Mouse (Mus musculus): ENCODE results near the gene Ncoa1. TPM values are rescaled to one million over a fixed set of nuclear protein-coding genes. Genes with fewer than 3 reads are reported as not detected.
A peak's percentile ranks its signal among the peaks of the same experiment; 100 is the strongest.

Ncoa1 gene
- polyA plus RNA-seq, 1 experiment from 2014 or later = 10.4 TPM

DNA sequence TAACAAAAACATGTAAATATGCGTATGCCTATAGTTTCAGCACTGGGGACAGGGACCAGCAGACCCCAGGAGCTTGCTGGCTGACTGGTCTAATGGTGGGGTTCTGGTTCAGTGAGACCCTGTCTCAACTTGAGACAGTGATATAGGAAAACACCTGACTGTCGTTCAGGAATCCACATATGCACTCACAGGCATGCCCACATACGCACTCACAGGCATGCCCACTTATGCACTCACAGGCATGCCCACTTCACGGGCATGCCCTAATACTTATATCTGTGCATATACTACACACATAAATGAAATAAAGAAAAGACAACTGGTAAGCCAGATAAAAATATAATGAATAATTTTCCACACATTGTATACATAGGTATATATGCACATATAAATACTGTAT lies 3.3 kb upstream of the Ncoa1 start:
- H3K4me2 ChIP-seq = no peak overlapping the region
- H3K27me3 ChIP-seq (ENCODE audit: control insufficient read depth, insufficient read depth, low read length) = no peaks in the 10 kb centered on the region
- whole genome bisulfite sequencing (ENCODE audit: insufficient replicate concordance) = 76% methylated on average over 4 of the region's 4 CpGs

DNA sequence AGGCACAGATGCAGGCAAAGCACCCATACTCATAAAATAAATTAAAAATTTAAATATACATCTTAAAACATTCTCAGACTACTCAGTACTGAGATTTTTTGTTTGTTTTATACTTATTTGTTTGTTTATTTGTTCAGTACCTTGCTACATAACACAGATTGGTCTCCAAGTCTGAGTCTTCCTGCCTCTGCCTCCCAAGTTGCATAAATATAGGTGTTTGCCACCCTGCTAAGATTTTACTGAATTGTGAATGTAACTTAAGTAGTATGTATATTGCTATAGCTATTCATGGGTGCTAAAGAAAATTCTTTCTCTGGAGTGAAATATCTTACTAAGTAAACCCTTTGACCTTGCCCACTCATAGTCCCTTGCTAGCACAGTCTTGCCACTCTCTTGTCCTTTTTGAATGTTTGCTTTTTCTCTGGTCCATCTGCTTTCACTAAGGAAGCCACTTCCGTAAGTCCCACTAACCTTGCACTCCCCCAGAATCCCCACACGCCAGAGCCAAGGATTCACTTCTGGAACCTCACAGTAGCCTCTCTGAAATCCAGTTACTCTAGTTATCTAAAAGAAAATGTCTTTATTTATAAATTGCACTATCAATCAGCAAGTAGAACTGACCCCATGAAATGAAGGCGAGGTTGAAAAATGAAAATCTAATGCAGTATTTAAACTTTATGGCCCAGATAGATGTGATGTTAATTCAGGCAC lies 2.3 kb upstream of the Ncoa1 start:
- Histone ChIP-seq H3K4me2 (no peak overlapping the region), H3K36me3 (ENCODE audit: control insufficient read depth, insufficient read depth, low read length) (no peaks in the 10 kb centered on the region), H3K27me3 (ENCODE audit: control insufficient read depth, insufficient read depth, low read length) (no peaks in the 10 kb centered on the region), H3K4me3 (ENCODE audit: low read depth, low read length) (no peak overlapping the region), H3K9me3 (replicated peaks; ENCODE audit: control insufficient read depth, low read length) (no peaks in the 10 kb centered on the region), H3K4me1 (ENCODE audit: control insufficient read depth, insufficient read depth, low read length) (0 out of 2 replicates have a peak, but pooled peaks cover 5% of the 10 kb centered on the region), H3K9ac (ENCODE audit: low read depth, low read length) (no peak overlapping the region), H3K27ac (ENCODE audit: low read depth, low read length) (no peak overlapping the region)
- no peak for ATAC-seq (replicated peaks; ENCODE audit: insufficient number of reproducible peaks, low FRiP score, low TSS enrichment)
- 73% methylated on average over 3 of the region's 3 CpGs for WGBS (ENCODE audit: insufficient replicate concordance)

More for the DNA sequence above, 3.3 kb upstream of the Ncoa1 start:
- H3K27ac ChIP-seq (ENCODE audit: low read depth, low read length) = no peak overlapping the region
- no peak overlapping the region for H3K9ac ChIP-seq (ENCODE audit: low read depth, low read length)
- no peak overlapping the region for H3K4me3 ChIP-seq (ENCODE audit: low read depth, low read length)
- ATAC-seq (replicated peaks; ENCODE audit: insufficient number of reproducible peaks, low FRiP score, low TSS enrichment) = no peak
- H3K36me3 ChIP-seq (ENCODE audit: control insufficient read depth, insufficient read depth, low read length) = no peaks in the 10 kb centered on the region
- no peaks in the 10 kb centered on the region for H3K9me3 ChIP-seq (replicated peaks; ENCODE audit: control insufficient read depth, low read length)
- H3K4me1 ChIP-seq (ENCODE audit: control insufficient read depth, insufficient read depth, low read length) = 0 out of 2 replicates have a peak, but pooled peaks cover 2% of the 10 kb centered on the region

DNA sequence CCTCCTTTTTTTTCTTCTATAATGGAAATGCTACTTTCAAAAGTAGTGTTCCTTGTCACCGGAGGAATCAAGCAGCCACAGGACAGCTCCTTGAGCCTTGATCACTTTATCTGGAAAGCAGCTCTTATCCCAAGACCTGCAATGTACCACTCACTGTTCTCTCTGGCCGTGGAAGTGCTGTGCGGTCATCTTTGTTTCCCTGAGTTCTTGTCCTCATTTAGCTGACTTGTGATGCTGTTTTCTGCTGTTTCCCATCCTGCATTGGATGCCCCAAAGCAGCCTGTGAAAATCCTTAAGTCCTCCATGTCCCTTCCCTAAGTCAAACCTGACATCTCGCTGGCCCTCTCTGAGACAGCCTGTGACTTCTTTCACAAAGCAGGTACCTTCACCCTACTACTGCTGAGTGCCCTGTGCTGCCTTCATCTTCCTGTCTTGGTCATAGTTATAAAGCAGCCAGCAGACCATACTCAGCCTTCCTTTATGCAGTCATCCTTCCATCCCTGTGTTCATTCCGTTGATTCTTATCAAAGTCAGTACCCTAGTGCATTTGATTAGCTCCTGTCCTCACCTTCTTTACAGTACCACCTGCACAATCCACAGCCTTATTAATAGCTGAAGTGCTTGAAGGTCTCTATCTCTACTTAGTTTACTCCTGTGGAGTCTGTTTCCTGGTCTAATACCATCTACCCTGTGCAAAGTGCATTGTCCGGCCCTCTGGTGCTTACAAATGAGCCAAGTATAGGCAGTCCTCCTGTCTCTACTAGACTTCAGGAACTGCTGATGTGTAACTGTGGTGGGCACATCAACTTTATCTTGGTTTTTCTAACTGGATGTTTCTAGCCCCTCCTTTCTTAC lies 1.2 kb upstream of the Ncoa1 start:
- no peak overlapping the region for H3K9ac ChIP-seq (ENCODE audit: low read depth, low read length)
- no peaks in the 10 kb centered on the region for H3K36me3 ChIP-seq (ENCODE audit: control insufficient read depth, insufficient read depth, low read length)
- no peak overlapping the region for H3K4me3 ChIP-seq (ENCODE audit: low read depth, low read length)
- WGBS (ENCODE audit: insufficient replicate concordance) = 56% methylated on average over 6 of the region's 6 CpGs
- no peaks in the 10 kb centered on the region for H3K9me3 ChIP-seq (replicated peaks; ENCODE audit: control insufficient read depth, low read length)
- no peak for ATAC-seq (replicated peaks; ENCODE audit: insufficient number of reproducible peaks, low FRiP score, low TSS enrichment)
- H3K27ac ChIP-seq (ENCODE audit: low read depth, low read length) = no peak overlapping the region
- H3K4me2 ChIP-seq = no peak overlapping the region
- 0 out of 2 replicates have a peak, but pooled peaks cover 8% of the 10 kb centered on the region for H3K4me1 ChIP-seq (ENCODE audit: control insufficient read depth, insufficient read depth, low read length)
- no peaks in the 10 kb centered on the region for H3K27me3 ChIP-seq (ENCODE audit: control insufficient read depth, insufficient read depth, low read length)

DNA sequence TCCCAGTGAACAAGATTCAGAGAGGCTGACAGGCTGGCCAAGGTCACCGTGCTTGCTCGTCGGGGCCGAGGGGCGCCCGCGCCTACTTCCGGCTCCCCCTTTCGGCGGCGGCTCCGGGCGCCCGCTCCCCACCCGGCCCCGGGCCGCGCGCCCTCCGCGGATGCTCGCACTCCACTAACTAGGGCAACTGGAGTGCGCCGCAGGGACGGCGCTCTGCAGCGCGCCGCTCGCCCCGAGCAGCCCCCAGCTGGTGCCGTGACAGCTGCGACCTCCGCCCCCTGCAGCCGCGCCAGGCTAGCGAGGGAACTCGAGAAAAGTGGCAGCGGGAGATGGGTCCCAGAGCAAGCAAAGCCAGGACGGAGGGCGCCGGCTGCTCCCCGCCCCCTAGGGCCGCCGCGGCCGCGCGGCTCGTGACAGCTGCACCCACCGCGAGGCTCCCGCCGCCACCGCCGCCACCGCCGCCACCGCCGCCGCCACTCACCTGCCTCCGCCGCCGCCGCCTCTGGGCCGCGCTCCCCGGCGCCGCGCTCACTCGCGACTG lies 621 bp downstream of the Ncoa1 start:
- Histone ChIP-seq H3K4me1 (ENCODE audit: control insufficient read depth, insufficient read depth, low read length) (peaks cover 8% of the 10 kb centered on the region; the same call in 1 of the 2 replicates), H3K4me2 (peak overlapping the region; percentile 66), H3K9me3 (replicated peaks; ENCODE audit: control insufficient read depth, low read length) (no peaks in the 10 kb centered on the region), H3K27me3 (ENCODE audit: control insufficient read depth, insufficient read depth, low read length) (no peaks in the 10 kb centered on the region), H3K4me3 (ENCODE audit: low read depth, low read length) (peak overlapping the region; percentile 86), H3K27ac (ENCODE audit: low read depth, low read length) (peak overlapping the region; percentile 86), H3K36me3 (ENCODE audit: control insufficient read depth, insufficient read depth, low read length) (no peaks in the 10 kb centered on the region), H3K9ac (ENCODE audit: low read depth, low read length) (peak overlapping the region; percentile 89)
- peak; percentile 74 for ATAC-seq (replicated peaks; ENCODE audit: insufficient number of reproducible peaks, low FRiP score, low TSS enrichment)
- under 1% methylated on average over 32 of the region's 73 CpGs for WGBS (ENCODE audit: insufficient replicate concordance)

DNA sequence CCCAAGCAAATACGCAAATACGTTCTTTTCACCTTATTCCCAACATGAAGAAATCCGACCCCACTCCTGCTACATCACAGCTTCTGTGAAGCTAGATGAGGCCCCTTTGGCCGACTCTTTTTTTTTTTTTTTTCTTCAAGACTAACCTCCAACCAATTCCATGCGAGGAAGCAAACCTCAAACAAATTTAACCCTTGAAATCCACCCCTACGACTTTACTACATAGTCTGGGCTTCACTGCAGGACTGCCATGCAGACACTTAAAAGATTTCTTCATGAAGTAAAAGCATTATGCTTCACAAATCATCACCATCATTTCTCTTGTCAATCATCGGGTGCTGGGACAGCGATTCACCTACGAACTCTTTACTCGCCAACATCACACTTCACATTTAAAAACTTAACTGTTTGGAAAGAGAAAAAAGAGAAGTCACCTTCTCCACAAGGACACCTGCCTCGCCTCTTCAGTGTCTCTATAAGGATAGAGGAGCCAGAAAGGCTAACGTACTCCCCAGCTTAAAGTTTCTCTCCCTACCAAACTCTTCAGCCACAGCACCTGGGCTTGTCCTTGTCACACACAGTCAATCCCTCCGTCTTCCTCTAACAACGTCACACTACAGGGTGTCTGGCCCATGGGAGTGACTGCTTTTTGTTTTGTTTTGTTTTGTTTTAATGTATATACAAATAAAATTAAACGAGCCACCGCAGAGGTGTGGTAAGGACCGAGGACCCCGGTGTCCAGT lies 1.6 kb downstream of the Ncoa1 start:
- H3K4me2 ChIP-seq = peak overlapping the region; percentile 66
- peak overlapping the region; percentile 89 for H3K9ac ChIP-seq (ENCODE audit: low read depth, low read length)
- no peak for ATAC-seq (replicated peaks; ENCODE audit: insufficient number of reproducible peaks, low FRiP score, low TSS enrichment)

DNA sequence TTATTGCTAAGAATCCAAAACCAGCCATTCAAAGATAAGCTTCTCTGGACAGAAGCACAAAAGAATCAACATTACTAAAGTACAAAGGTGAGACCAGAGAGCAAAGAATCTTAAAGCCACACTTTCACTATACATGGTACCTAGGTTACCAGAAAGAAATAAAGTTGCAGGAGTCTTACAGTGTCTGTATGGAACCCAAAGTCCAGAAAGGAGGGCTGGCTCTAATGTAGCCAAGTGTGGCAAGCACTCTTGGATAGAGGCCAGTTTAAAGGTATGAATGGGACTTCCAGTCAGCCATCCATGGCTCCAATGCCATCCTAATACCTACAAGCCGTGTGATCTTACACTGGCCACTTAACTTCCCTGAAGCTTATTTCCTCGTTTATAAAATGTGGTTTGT lies 7.9 kb downstream of the Ncoa1 start:
- no peak overlapping the region for H3K9ac ChIP-seq (ENCODE audit: low read depth, low read length)
- H3K4me2 ChIP-seq = no peak overlapping the region
- no peaks in the 10 kb centered on the region for H3K36me3 ChIP-seq (ENCODE audit: control insufficient read depth, insufficient read depth, low read length)
- no peak overlapping the region for H3K27ac ChIP-seq (ENCODE audit: low read depth, low read length)
- no peak overlapping the region for H3K4me3 ChIP-seq (ENCODE audit: low read depth, low read length)
- no peaks in the 10 kb centered on the region for H3K27me3 ChIP-seq (ENCODE audit: control insufficient read depth, insufficient read depth, low read length)
- 74% methylated on average over 2 of the region's 2 CpGs for WGBS (ENCODE audit: insufficient replicate concordance)
- no peaks in the 10 kb centered on the region for H3K9me3 ChIP-seq (replicated peaks; ENCODE audit: control insufficient read depth, low read length)
- H3K4me1 ChIP-seq (ENCODE audit: control insufficient read depth, insufficient read depth, low read length) = peaks cover 2% of the 10 kb centered on the region; the same call in 1 of the 2 replicates
- ATAC-seq (replicated peaks; ENCODE audit: insufficient number of reproducible peaks, low FRiP score, low TSS enrichment) = no peak

More for the DNA sequence above, 1.6 kb downstream of the Ncoa1 start:
- no peak overlapping the region for H3K27ac ChIP-seq (ENCODE audit: low read depth, low read length)
- H3K9me3 ChIP-seq (replicated peaks; ENCODE audit: control insufficient read depth, low read length) = no peaks in the 10 kb centered on the region
- peaks cover 8% of the 10 kb centered on the region; the same call in 1 of the 2 replicates for H3K4me1 ChIP-seq (ENCODE audit: control insufficient read depth, insufficient read depth, low read length)
- no peaks in the 10 kb centered on the region for H3K27me3 ChIP-seq (ENCODE audit: control insufficient read depth, insufficient read depth, low read length)
- no peaks in the 10 kb centered on the region for H3K36me3 ChIP-seq (ENCODE audit: control insufficient read depth, insufficient read depth, low read length)
- WGBS (ENCODE audit: insufficient replicate concordance) = 11% methylated on average over 18 of the region's 18 CpGs
- H3K4me3 ChIP-seq (ENCODE audit: low read depth, low read length) = peak overlapping the region; percentile 86

DNA sequence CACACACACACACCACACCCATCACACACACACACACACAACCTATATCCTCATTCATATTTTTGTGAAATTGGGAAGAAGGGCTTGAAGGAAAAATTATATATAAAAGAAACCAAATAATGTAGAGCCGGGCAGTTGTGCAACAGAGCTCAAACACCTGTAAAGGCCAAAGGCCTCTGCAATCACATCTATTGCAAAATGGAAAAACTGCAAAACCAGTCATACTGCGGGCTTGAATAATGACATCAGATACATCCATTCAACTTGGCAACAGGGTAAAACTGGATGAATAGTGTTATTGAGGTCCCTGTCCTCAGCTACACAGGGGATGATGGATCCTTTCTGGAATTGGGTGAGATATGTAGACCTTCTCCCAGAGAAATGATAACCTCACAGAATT lies 13.3 kb downstream of the Ncoa1 start:
- WGBS (ENCODE audit: insufficient replicate concordance) = 80% methylated on average over 2 of the region's 2 CpGs
- Histone ChIP-seq H3K4me3 (ENCODE audit: low read depth, low read length) (no peak overlapping the region), H3K36me3 (ENCODE audit: control insufficient read depth, insufficient read depth, low read length) (no peaks in the 10 kb centered on the region), H3K9me3 (replicated peaks; ENCODE audit: control insufficient read depth, low read length) (no peaks in the 10 kb centered on the region), H3K27me3 (ENCODE audit: control insufficient read depth, insufficient read depth, low read length) (no peaks in the 10 kb centered on the region), H3K27ac (ENCODE audit: low read depth, low read length) (no peak overlapping the region), H3K4me2 (no peak overlapping the region), H3K4me1 (ENCODE audit: control insufficient read depth, insufficient read depth, low read length) (no peaks in the 10 kb centered on the region), H3K9ac (ENCODE audit: low read depth, low read length) (no peak overlapping the region)
- no peak for ATAC-seq (replicated peaks; ENCODE audit: insufficient number of reproducible peaks, low FRiP score, low TSS enrichment)

DNA sequence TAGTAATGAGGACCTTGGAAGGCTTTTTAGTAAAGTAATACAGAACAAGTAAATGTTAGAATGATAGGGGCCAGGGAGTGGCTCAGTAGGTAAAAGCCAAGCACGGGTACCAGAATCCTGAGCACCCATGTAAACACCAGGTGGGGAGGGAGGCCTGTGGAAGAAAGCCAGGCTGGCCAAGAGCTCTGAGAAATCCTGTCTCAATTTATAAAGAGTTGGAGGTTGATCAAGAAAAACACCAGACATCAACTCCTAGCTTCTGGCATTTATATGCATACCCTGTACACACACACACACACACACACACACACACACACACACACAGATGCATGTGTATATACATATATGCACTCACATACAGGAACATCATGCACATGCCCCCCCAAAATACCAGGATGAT lies 14.6 kb downstream of the Ncoa1 start:
- Histone ChIP-seq H3K9ac (ENCODE audit: low read depth, low read length) (no peak overlapping the region), H3K4me3 (ENCODE audit: low read depth, low read length) (no peak overlapping the region), H3K27me3 (ENCODE audit: control insufficient read depth, insufficient read depth, low read length) (no peaks in the 10 kb centered on the region), H3K36me3 (ENCODE audit: control insufficient read depth, insufficient read depth, low read length) (no peaks in the 10 kb centered on the region), H3K9me3 (replicated peaks; ENCODE audit: control insufficient read depth, low read length) (no peaks in the 10 kb centered on the region), H3K4me1 (ENCODE audit: control insufficient read depth, insufficient read depth, low read length) (peaks cover 3% of the 10 kb centered on the region; the same call in 1 of the 2 replicates), H3K27ac (ENCODE audit: low read depth, low read length) (no peak overlapping the region), H3K4me2 (no peak overlapping the region)
- 64% methylated on average over 1 of the region's 1 CpGs for WGBS (ENCODE audit: insufficient replicate concordance)
- no peak for ATAC-seq (replicated peaks; ENCODE audit: insufficient number of reproducible peaks, low FRiP score, low TSS enrichment)

Data from heart, embryonic 11.5 days (tissue).